Mouse (Mus musculus) layer of hippocampus, postnatal 10 days (tissue): ENCODE measurements around the gene Fam161b. TPM values are rescaled to one million over a fixed set of nuclear protein-coding genes. Genes with fewer than 3 reads are reported as not detected.

Experiments
- DNase-seq, 2 experiments: peaks; one replicate each; pipeline ENCODE4 v3.0.0; 2021; ENCODE audit warnings: low spot score in 2 of 2
- long read RNA-seq: library from polyadenylated mRNA; stranded (forward); transcript quantifications from one replicate; pipeline ENCODE4 v2.0.0, GENCODE M21; 2023
- total RNA-seq, 2 experiments: library from RNA; stranded (reverse); gene quantifications; 2 replicates each; pipeline ENCODE4 v1.2.3; 2021

The Fam161b gene
- total RNA-seq: 10 to 100 TPM in 1 of 2 experiments, 1 to 10 TPM in 1; 9.4 to 10.5 TPM
- long read RNA-seq, partial matches to known transcripts: 0 of 5 reads
- long read RNA-seq, other reads (novel, unspliced or antisense): 0 of 5 reads

DNA sequence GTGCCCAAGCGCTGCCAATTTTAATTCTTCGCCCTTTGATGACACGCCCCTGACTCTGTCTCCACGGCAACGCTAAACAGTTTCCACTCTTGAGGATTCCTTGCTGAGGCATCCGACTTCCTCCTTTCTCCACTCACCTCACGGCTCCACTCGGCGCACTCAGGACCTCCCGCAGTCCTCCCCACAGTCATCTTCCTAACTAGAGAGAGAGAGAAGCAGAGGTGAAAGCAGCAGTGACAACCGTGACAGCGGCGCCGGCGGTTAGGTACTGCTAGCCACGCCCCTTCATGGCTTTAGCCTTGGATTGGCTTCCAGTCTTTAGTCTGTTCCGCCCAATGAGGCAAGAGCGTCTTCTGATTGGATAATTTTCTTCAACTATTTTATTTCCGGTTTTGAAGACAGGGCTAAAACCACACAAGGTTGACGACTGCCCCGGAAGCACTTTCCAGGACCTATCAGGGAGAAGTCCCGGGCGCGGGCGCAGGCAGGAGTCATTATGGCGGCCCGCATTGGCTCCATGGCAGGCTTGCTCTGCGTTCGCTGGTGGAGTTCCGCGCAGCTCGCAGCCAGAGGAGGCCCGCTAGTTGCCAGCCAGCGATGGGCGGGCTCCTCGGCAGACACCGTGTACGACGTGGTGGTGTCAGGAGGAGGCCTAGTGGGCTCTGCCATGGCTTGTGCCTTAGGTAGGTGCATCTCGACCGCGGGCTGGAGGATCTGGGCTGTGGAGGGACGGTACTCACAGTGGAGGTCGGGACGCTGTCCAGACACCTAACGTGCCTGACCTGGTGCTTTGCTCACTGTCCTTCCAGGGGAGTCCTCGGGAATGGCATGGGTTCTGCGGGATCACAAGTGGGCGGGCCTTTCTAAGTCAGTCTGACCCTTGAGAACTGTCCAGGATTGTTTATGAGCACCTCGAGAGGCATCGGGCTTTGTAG, at the start of gene Fam161b, which contains the start of gene Coq6:
TSS of gene Fam161b (minus strand) at position 279 of the 935 bp plus-strand sequence.
TSS of gene Coq6 (plus strand) at position 103 of the 935 bp plus-strand sequence.
- peak; percentile 90 to 94 for DNase-seq

DNA sequence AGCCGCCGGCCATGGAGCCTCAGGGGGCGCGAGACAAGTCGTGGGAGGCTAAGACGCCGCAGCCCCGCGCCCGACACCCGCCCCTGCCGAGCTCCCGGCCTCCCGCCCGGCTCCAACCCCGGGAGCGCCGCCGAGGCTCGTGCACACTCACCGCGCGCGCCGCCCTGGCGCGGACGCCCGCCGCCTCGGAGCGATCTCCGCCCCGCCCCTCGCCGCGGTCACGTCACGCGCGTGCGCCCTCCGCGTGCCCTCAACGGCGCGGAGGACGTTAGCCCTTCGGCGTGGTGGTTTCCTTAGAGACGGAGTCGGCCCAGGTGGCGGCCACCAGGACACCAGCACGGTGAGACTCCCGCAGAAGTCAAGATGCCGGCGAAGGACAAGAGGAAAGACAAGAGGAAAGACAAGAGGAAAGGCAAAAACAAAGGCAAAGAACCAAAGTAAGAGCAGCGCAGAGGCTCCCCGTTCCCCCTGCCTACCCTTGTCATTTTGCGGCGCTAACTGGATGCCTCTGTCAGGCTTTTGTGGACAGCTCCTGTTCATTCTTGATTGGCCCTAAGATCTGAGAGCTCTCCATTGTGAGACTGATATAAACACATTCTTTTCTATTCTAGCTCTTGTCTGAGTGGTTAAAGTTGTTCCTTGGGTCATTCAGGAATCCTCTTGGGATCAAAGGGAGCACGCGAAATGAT, 47.3 kb upstream of the Fam161b start, which contains the start of the genes Entpd5 and Bbof1:
TSS of gene Entpd5 (minus strand) at position 211 of the 689 bp plus-strand sequence.
TSS of gene Bbof1 (plus strand) at position 253 of the 689 bp plus-strand sequence.
- peak; percentile 90 to 94 for DNase-seq

DNA sequence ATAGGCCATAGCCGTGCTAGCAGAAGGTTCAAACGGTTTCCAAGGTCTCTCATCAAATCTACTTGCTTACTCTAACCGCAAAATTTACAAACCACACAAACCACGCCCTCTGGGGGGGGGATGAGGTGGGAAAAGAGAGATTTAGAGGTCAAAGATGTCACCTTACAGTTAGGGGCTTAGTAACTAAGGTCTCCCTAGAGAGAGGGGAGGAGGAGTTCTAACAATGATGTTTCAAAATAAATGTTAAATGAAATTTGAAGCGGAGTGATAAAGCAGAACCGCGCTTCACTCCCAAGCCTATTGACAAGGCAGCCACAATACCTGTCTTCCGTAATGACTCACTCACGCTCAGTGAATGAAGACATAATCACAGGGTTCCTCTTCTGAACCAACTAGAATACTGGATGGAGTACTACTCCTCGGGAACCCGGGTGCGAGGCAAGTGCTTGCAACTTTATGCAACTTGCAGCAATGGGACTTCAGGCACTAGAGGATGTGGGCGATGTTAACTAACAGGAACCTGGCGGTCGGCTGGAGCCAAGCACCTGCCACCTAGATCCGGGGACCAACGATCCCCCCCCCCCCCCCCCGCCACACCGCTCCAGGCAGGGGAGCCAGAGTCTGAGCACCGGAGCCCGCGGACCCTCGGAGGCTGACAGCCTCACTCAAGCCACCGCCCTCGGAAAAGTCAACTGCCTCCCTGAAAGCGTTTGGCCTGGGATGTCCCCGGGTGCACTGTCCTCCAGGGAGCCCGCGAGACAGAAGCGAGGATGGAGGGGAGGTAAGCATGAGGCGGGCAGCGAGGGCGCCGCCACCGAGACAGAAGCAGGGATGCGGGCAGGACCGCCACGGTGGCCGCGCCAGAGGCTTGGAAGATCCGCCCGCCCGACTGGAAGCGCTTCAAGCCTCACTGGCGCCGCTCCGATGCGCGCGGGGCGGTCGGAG, 46.5 kb upstream of the Fam161b start:
- no peak for DNase-seq

DNA sequence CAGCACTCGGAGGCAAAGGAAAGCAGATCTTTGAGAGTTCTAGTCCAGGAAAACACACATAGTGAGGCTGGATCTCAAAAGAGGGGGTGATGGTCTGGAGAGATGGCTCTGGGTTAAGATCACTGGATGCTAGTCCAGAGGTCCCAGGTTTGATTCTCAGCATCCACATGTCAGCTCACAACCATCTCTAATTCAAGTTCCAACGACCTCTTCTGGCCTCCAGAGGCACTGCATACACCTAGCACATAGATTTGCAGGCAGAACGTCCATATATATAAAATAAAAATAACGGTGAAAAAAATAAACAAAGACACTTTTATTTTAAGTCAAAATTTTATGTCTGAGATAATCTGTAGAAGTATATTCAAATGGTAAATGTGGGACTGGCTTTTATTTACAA, 45.6 kb upstream of the Fam161b start:
- DNase-seq: no peak

DNA sequence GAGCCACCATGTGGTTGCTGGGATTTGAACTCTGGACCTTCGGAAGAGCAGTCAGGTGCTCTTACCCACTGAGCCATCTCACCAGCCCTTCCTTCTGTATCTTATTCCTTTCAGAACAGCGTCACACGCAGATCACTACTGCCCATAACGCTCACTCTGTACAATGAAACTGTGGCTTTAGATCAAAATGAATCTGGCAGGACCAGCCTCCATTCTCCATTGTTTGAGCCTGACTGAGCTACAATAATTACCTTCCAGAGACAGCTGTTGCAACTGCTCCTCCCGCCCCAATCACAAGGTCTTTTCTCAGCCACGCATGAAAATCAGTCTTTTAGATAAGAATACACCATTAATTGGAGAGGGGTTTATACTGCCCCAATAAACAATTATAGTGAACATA, 42.9 kb upstream of the Fam161b start:
- no peak for DNase-seq

DNA sequence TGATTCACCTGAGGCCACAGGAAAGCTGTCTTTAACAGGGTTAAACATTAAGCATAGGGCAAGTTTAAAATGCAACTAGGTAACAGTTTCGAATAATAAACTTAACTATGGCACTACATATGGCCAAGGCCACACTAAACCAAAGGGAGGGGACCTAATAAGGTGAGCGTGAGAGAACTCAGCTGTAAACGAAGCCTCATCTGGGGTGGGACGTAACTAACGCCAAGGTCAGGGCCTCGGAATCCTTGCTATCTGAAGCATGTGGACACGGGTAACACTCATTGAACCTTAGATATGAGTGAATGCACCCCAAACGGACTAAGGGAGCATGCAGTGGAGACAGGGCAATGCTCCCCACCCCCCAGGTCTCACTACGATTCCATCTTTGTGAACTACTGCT, 41.3 kb upstream of the Fam161b start:
- no peak for DNase-seq

DNA sequence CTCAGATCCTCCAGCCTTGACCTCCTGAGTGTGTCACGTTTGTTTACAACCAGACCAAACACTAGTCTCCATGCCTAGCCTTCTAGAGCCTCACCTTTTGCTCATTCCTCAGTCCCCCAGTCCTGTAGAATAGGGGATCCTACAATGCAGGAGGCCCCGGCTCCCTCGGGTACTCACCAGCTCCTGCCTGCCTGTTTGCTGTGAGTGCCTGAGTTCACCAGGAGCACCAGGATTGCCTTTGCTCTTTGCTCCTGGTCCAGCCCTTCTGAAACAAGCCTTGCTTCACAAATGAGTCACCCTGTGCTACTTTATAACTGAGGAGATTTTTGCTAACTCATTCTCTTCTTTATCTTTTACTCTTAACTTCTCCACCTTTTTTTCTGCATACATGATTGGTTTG, 39.0 kb upstream of the Fam161b start:
- DNase-seq: no peak

DNA sequence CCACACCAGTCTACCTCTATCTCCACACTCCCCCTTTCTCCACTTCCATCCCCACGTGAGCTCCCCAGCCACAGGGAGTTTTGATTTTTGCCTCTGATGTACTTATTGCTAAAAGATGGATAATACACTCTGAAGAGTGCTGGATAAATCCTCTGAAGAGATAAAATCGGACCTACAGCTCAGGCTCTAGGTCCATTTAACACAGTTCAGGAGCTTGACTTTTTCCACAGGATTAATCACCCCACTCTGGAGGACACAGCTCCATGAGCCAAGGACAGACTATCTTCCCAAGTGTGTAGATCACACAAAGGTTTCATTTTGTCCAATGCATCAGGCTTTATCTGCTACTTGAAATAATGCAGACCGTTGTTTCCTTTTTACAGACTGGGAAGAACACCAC, 38.4 kb upstream of the Fam161b start:
- DNase-seq: no peak

DNA sequence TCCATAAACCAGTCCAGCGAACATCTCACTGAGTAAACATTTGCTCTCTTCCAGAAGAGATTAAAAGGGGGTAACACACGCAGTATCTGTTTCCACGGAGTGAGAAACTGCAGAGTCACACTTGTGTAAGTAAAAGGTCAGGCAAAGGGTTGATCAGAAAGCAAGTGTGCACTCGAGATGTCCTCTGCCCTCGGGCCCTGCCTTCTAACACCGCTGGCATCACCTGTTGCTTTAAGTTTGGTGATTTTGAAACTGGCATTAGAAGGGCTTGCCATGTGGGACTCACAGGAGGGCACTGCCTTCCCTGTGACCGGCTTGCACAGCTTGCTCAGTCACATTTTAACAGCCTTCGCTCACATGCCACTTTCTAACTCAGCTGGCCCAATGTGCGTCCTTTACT, 38.0 kb upstream of the Fam161b start:
- DNase-seq: no peak

DNA sequence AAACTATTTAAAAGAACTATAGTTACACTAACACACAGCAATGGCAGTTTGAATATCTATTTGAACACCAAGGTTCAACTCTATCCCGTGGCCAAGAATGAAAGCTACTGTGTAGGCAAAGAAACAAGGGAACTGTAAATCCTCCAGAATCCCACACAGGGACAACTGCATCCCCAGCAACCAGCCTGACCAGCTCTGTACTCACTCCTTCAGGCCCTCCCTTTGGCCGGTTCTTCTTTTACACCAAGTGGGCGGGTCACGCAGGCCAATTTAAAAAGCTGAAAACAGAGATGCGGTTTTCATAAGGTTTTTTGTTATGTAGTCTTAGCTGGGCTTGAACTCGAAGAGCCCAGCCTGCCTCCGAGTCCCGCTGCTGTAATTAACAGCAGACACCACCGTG, 37.5 kb upstream of the Fam161b start:
- no peak for DNase-seq

DNA sequence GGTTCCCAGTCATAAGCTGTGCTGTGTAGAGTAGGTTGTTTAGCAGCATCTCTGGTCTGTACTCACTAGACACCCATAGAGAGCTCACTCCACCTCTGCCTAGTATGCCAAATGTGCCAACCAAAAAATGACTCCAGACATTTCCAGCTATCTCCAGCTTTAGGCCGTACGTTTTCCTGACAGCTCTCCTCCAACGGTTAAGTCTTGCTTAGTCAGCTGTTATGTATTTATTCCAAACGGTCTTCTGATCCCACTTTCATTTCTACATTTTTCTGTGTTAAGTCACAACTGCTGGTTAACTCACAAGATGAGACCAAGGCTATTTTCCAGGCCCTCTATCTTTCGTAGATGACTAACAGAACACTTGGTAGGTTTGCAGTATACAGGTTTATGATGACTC, 37.0 kb upstream of the Fam161b start:
- DNase-seq: no peak

DNA sequence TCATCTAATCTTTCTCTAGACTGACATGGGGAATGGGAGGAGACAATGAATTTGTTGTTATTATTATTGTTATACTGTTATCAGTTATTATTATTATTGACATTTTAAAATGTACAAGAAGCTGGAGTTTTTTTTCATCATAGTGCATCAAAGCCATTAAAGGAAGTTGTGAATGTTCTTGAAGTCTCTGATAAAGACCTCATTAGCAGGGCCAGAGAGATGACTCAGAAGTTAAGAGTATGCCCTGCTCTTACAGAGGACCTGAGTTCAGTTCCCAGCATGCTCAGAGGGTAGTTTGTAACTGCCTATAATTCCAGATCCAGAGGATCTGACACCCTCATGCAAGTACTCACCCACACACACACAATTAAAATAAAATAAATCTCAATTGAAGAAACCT, 36.1 kb upstream of the Fam161b start:
- no peak for DNase-seq

DNA sequence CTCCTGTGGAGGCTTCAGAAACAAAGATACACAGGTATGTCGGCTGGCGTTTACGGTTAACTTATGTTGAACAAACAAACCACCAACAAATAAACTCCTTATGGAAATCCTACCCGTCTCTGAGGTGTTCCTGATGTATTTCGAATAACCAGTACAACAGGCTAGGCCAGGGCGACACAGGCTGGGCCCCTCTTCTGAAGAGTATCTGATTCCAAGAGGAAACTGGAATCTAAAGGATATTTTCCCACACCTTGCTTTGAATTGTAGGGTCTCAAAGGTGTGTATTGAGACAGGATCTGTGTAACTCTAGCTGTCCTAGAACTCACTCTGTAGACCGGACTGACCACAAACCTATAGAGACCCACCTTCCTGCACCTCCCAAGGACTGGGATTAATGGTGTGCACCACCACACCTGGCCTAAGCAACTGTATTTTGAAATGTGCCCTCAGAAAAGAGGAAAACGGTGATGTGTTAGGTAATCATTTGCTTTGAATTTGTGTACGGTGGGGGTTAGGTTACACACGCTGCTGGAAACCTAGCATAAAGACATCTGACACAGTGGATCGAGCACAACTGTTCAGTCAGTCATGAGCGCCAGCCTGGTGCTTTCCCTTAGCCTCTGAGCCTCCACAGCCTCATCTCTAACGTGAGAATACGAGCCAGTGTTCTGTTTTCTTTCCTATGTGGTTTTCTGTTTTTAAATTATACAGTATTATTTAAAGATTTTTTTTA, 35.5 kb upstream of the Fam161b start:
- DNase-seq: no peak

DNA sequence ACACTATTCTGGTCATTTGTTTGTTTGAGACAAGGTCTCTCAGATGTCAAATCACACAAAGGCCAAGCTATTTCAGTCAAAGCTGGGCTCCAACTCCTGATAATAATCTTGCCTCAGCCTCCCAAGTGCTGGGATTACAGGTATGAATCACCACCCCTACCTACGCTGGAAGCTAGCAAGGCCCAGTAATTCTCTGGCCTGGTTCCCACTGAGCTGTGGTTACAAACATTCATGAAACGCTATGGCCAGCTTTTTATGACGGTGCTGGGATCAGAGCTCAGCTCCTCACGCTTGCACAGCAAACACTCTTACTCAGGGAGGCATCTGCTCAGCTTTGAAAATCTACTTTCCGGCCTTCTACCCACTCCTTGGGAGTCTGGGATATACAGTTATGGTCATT, 32.2 kb upstream of the Fam161b start:
- no peak for DNase-seq

DNA sequence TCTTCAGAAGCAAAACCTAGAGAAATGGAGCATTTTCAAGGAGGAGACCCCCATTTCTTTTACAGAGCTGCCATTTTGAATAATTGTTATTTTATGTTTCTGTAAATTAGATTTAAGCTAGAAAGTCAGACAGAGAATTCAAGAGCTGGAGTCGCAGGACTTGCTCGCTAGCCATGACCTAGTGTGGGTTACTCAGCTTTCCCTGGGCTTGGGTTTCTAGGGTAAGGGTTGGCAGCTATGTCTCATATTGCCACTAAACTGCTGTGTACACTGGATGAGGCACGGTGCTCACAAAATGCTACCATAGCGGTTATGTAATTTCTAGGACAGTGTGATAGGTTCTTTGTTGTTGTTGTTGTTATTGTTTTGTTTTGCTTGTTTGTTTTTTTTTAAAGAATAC, 31.0 kb upstream of the Fam161b start:
- no peak for DNase-seq

DNA sequence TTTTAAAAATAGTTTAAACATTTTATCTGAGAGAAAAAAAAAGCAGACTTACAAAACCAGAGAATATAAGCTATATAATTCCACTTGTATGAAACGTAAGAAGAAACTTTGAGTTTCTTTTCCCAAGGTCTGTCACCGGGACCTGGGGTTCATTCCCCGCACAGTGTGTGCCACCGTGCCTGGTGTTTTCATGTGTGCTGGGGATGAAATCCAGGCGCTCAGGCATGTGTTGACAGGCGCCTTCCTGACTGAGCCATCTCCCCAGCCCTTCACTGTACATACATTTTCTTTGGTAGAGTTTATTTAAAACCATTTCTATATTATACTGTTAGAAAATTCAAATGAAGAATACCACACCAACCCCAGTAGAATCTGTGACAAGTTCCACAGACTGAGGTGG, 28.7 kb upstream of the Fam161b start:
- no peak for DNase-seq

DNA sequence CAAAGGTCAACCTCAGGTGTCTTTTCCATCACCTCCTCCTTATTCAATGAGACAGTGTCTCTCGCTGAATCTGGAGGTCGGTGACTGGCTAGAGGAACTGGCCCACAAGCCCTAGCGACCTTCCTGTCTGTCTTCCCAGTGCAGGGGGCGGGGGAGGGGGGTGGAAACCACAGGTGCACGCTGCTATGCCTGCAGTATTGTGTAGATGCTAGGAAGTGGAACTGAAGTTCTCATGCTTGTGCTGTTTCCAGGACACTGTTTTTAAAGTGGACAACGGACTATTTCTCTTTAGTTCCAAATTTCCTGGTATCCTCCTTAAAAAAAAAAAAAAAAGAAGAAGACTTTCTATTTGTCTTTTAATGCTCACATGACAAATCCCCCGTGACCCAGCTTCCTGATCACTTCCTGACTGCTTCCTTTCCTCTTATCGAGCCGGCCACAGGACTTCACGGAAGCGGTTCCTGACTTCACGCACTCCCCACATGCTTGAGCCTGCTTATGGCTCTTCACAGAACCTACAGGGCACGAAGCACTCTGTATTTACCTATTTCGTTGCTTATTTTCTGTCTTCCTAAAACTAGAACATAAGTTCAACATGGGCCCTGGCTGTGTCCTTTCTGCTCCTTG, 27.3 kb upstream of the Fam161b start:
- no peak for DNase-seq

DNA sequence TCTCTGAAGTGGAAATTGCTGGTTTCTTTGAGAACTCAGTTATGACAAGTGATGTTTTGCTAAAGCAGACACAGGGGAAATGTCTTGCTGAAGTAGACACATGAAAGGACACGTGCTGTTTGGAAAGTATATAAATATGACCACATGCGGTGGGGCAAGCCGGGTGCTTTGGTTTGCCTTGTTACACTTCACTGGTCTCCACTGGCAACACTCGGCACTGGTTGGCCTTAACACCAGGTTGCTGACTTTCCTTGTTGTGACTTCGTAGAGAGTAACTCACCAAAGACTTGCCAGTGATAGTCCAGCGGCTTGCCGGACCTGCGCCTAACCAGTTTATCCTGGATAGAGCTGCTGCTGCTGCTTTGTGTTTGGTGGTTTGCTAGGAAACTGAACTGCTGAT, 26.5 kb upstream of the Fam161b start:
- DNase-seq: no peak

DNA sequence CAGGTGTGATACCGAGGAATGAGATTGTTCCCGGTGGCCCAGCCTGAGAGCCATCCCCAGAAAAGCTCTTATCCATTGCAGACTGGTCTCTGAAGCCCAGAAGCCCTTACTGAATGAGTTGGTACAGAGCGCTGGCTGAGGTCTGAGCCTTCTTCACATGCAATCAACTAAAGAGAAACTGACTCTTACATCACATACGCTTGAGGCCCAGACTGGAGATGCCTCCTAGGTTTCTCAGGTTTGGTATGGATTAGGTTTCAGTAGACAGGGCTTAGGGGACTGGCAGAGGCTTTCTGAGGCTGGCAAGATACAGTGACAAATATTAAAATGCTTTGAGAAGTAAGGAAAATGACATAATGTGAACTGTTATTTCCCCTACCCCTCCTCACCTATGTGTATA, 23.8 kb upstream of the Fam161b start:
- no peak for DNase-seq

DNA sequence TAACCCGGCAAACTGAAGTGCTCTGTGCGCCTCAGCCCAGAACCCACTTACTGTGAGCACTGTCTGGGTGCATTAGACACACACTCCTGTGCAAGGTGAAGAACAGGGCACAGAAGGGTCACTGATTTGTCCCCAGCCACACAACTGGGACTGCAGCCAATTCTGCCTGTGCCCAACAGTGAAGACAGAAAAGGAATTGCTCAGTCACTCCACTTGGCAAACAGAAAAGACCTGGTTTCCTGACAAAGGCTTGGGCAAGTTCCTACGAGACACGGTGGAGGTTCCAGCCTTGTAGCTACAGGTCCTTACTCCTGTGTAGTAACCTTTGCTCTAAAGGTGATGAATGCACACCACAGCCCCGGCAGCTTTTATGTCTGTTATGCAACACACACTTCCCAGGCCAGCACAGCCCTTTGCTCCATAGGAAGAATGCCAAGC, 23.0 kb upstream of the Fam161b start:
- peak; percentile 23 to 28 for DNase-seq
